Mouse (Mus musculus) ovary, postnatal 36 days (tissue): Measurements from ENCODE around the gene Pias3.
"Not testable (repeated sequence)": the region's sequence is repeated elsewhere in the genome, so short reads cannot be mapped to it uniquely, and the experiment has no call there.

ENCODE experiments used
- DNase-seq: peaks from one replicate; pipeline ENCODE4 v3.0.0; 2022; ENCODE audit warnings: low spot score, mixed read lengths

Gene Pias3

GRCm38 (mm10) chr3:96728634-96729402, 32.6 kb downstream of the Pias3 start:
- no peak for DNase-seq

GRCm38 (mm10) chr3:96729403-96729784, 33.2 kb downstream of the Pias3 start:
- DNase-seq = no peak

GRCm38 (mm10) chr3:96730785-96731184, 34.6 kb downstream of the Pias3 start:
- DNase-seq = no peak

- DNase-seq = no peak
These were observed 37.8 kb downstream of the Pias3 start for GRCm38 (mm10) chr3:96733984-96734383.

- no peak for DNase-seq
These were observed 39.0 kb downstream of the Pias3 start for GRCm38 (mm10) chr3:96735200-96735599.

- no peak for DNase-seq
These were observed 41.0 kb downstream of the Pias3 start for GRCm38 (mm10) chr3:96737013-96737740.

GRCm38 (mm10) chr3:96737995-96738394, 41.8 kb downstream of the Pias3 start:
- DNase-seq = no peak

- DNase-seq = not testable (repeated sequence)
These were observed 44.1 kb downstream of the Pias3 start for GRCm38 (mm10) chr3:96740279-96740678.

- no peak for DNase-seq
These were observed 48.2 kb downstream of the Pias3 start for GRCm38 (mm10) chr3:96744348-96744747.

GRCm38 (mm10) chr3:96746829-96747228, 50.6 kb downstream of the Pias3 start:
- DNase-seq = no peak
